Mouse (Mus musculus) spleen, postnatal 14 days (tissue): ENCODE data around the gene Patj.

ENCODE experiments used
- DNase-seq, 2 experiments: peaks; one replicate each; pipeline ENCODE4 v3.0.0; 2021 to 2022; ENCODE audit warnings: low spot score in 2 of 2

The Patj gene

GRCm38 (mm10) chr4:98509939-98510338, 114.4 kb downstream of the Patj start:
- DNase-seq, result no peak

- DNase-seq, result no peak
These were observed 115.7 kb downstream of the Patj start for GRCm38 (mm10) chr4:98511296-98511695.

GRCm38 (mm10) chr4:98511964-98512743, 116.6 kb downstream of the Patj start:
- DNase-seq, result no peak

- no peak for DNase-seq
These were observed 124.9 kb downstream of the Patj start for GRCm38 (mm10) chr4:98520492-98520891.

- no peak for DNase-seq
These were observed 128.9 kb downstream of the Patj start for GRCm38 (mm10) chr4:98524525-98524924.

GRCm38 (mm10) chr4:98535446-98535845, 139.9 kb downstream of the Patj start:
- DNase-seq, result no peak

- DNase-seq, result no peak
These were observed 146.0 kb downstream of the Patj start for GRCm38 (mm10) chr4:98541591-98541990.

GRCm38 (mm10) chr4:98543001-98543400, 147.4 kb downstream of the Patj start:
- DNase-seq, result no peak

GRCm38 (mm10) chr4:98545376-98545775, 149.8 kb downstream of the Patj start:
- DNase-seq, result no peak

- no peak for DNase-seq
These were observed 151.0 kb downstream of the Patj start for GRCm38 (mm10) chr4:98546456-98547176.

GRCm38 (mm10) chr4:98549491-98549890, 153.9 kb downstream of the Patj start:
- DNase-seq, result no peak

GRCm38 (mm10) chr4:98550116-98550515, 154.5 kb downstream of the Patj start:
- no peak for DNase-seq

GRCm38 (mm10) chr4:98555666-98556065, 160.1 kb downstream of the Patj start:
- no peak for DNase-seq

GRCm38 (mm10) chr4:98556449-98556848, 160.9 kb downstream of the Patj start:
- DNase-seq, result no peak

GRCm38 (mm10) chr4:98557192-98557591, 161.6 kb downstream of the Patj start:
- DNase-seq, result no peak

- DNase-seq, result no peak
These were observed 164.7 kb downstream of the Patj start for GRCm38 (mm10) chr4:98560196-98560830.

GRCm38 (mm10) chr4:98563082-98563481, 167.5 kb downstream of the Patj start:
- no peak for DNase-seq

- no peak for DNase-seq
These were observed 168.1 kb downstream of the Patj start for GRCm38 (mm10) chr4:98563506-98564195.

GRCm38 (mm10) chr4:98564196-98564865, 168.7 kb downstream of the Patj start:
- DNase-seq, result no peak

GRCm38 (mm10) chr4:98566741-98567140, 171.2 kb downstream of the Patj start:
- DNase-seq, result no peak

GRCm38 (mm10) chr4:98567457-98567856, 171.9 kb downstream of the Patj start:
- no peak for DNase-seq
